Mouse (Mus musculus) ES-E14 (cell line): Measurements from ENCODE around the gene Mib2. TPM values are rescaled to one million over a fixed set of nuclear protein-coding genes. Genes with fewer than 3 reads are reported as not detected.

Experiments used
- DNase-seq: peaks from one replicate; pipeline ENCODE4 v3.0.0-alpha.2; 2013; ENCODE audit warnings: low read depth, low spot score
- H3K27ac ChIP-seq: 2 replicates; pipeline ENCODE4 v1.5.1; 2012; ENCODE audit warnings: low read depth, mild to moderate bottlenecking, low read length, moderate library complexity, mixed read lengths; ENCODE audit not compliant: poor library complexity, insufficient read depth, severe bottlenecking
- H3K36me3 ChIP-seq: 2 replicates; pipeline ENCODE4 v1.6.1; 2012; ENCODE audit warnings: mild to moderate bottlenecking, low read length, moderate library complexity, mixed read lengths; ENCODE audit not compliant: control insufficient read depth, poor library complexity, insufficient read depth, severe bottlenecking
- H3K4me1 ChIP-seq, 2 experiments: fragments of 150-350 bp in 1 of 2; sonication (generic) in 1 of 2; 2 replicates each; pipeline ENCODE4 v1.6.1; 2012; ENCODE audit warnings: low read length in 2 of 2, mild to moderate bottlenecking in 1 of 2, mixed read lengths in 1 of 2; ENCODE audit not compliant: control insufficient read depth in 2 of 2, insufficient read depth in 2 of 2, poor library complexity in 1 of 2
- H3K4me3 ChIP-seq, 2 experiments: fragments of 150-350 bp in 1 of 2; sonication (generic) in 1 of 2; 2 replicates each; pipeline ENCODE4 v1.5.1; 2012; ENCODE audit warnings: low read length in 2 of 2, low read depth in 1 of 2, mild to moderate bottlenecking in 1 of 2, mixed read lengths in 1 of 2; ENCODE audit not compliant: insufficient read depth in 1 of 2, poor library complexity in 1 of 2, severe bottlenecking in 1 of 2
- H3K9ac ChIP-seq: 2 replicates; pipeline ENCODE4 v1.6.1; 2012; ENCODE audit warnings: low read depth, mild to moderate bottlenecking, low read length, mixed read lengths; ENCODE audit not compliant: poor library complexity, insufficient read depth, severe bottlenecking
- H3K9me3 ChIP-seq: fragments of 150-350 bp; sonication (generic); 2 replicates; pipeline ENCODE4 v1.6.1; 2012; ENCODE audit warnings: low read depth, mild to moderate bottlenecking, low read length; ENCODE audit not compliant: control insufficient read depth, insufficient read depth
- CHD2 ChIP-seq: IDR thresholded peaks from 2 replicates; pipeline ENCODE4 v1.6.1; 2014; ENCODE audit warnings: mild to moderate bottlenecking, low read depth, low read length, inconsistent platforms
- HCFC1 ChIP-seq: IDR thresholded peaks from 2 replicates; pipeline ENCODE4 v1.6.1; 2012; ENCODE audit warnings: low read length, inconsistent platforms, borderline replicate concordance; ENCODE audit not compliant: insufficient read depth
- MAFK ChIP-seq: IDR thresholded peaks from 2 replicates; pipeline ENCODE4 v1.6.1; 2014; ENCODE audit warnings: mild to moderate bottlenecking, low read depth, low read length, inconsistent platforms; ENCODE audit not compliant: insufficient read depth
- ZC3H11A ChIP-seq: IDR thresholded peaks from 2 replicates; pipeline ENCODE4 v1.6.1; 2012; ENCODE audit warnings: low read depth, mild to moderate bottlenecking, inconsistent platforms, low read length, borderline replicate concordance
- ZNF384 ChIP-seq: IDR thresholded peaks from 2 replicates; pipeline ENCODE4 v1.6.1; 2012; ENCODE audit warnings: low read depth, low read length, inconsistent platforms
- in situ Hi-C, 2 experiments: fragments of 600-800 bp; cut with MboI; formaldehyde crosslinking; loops; one replicate each; pipeline ENCODE4 v1.15.1; 2025; ENCODE audit warnings: low sequenced_read_pairs in 2 of 2, inconsistent platforms in 1 of 2; ENCODE audit not compliant: unreplicated experiment in 2 of 2
- total RNA-seq: library from RNA; depleted of rRNA; stranded (reverse); fragments of 300-350 nt; gene quantifications from 2 replicates; pipeline ENCODE4 v1.2.3, GENCODE M21; 2012

Mib2 gene
- total RNA-seq, 1 experiment: 55.3 TPM

DNA sequence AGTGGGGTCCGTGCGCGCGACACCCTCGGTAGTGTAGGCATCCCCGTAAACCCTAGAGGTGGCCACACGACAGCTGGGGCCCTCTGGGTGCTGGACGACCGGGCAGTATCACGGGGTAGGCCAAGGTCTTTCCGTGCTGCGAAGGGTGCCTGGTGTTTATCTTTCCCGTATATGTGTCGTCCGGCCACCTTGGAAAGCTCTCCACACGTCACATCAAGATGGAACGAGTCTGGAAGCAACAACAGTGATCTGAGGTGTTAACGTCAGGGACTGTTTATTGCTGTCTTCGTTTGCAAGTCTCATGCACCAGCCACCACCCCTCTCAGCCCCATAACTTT is 36.6 kb upstream of the Mib2 start:
- Histone ChIP-seq H3K36me3 (no peaks in the 10 kb centered on the region), H3K4me3 (peak overlapping the region; percentile 89 to 99), H3K27ac (peak overlapping the region; percentile 97), H3K4me1 (peaks cover 8 to 9% of the 10 kb centered on the region in 2 experiments; a peak in 3 of 4 replicates), H3K9me3 (no peaks in the 10 kb centered on the region), H3K9ac (peak overlapping the region; percentile 97)
- TF ChIP-seq MAFK: no peak
- TF ChIP-seq HCFC1: no peak
- TF ChIP-seq ZC3H11A: no peak
- no peak for TF ChIP-seq ZNF384
- TF ChIP-seq CHD2: no peak
- in situ Hi-C loops: no loop called here
- no peak for DNase-seq

- TF ChIP-seq HCFC1 (peak; percentile 85), ZC3H11A (peak; percentile 44; the same call in 1 of the 2 replicates), ZNF384 (no peak), MAFK (no peak), CHD2 (no peak)
- in situ Hi-C loops: no loop called here
- DNase-seq: peak; percentile 96
- peak within 1 kb of the TSS; percentile 97 for H3K27ac ChIP-seq
- peaks cover 8 to 9% of the 10 kb centered on the region in 2 experiments; a peak in 3 of 4 replicates for H3K4me1 ChIP-seq
- peak within 1 kb of the TSS; percentile 97 for H3K9ac ChIP-seq
- no peaks in the 10 kb centered on the region for H3K36me3 ChIP-seq
- no peaks in the 10 kb centered on the region for H3K9me3 ChIP-seq
- H3K4me3 ChIP-seq: peak within 1 kb of the TSS; percentile 89 to 99
These were observed 36.0 kb upstream of the Mib2 start, which contains the start of gene Ssu72 for GRCm38 (mm10) chr4:155704721-155705591. Gene Ssu72 (plus strand): TSS chr4:155704800.

GRCm38 (mm10) chr4:155703425-155703929 is 34.5 kb upstream of the Mib2 start:
- H3K4me1 ChIP-seq: peaks cover 5 to 8% of the 10 kb centered on the region in 2 experiments; a peak in 3 of 4 replicates
- in situ Hi-C loops: no loop called here
- H3K9me3 ChIP-seq: no peaks in the 10 kb centered on the region
- H3K27ac ChIP-seq: no peak overlapping the region
- H3K4me3 ChIP-seq: peak overlapping the region in 1 of 2 experiments; percentile 89; a peak in 1 of 4 replicates
- H3K36me3 ChIP-seq: no peaks in the 10 kb centered on the region
- peak overlapping the region; percentile 4; the same call in 1 of the 2 replicates for H3K9ac ChIP-seq
- DNase-seq: no peak
- TF ChIP-seq ZC3H11A: no peak
- no peak for TF ChIP-seq ZNF384
- no peak for TF ChIP-seq MAFK
- TF ChIP-seq HCFC1: no peak
- TF ChIP-seq CHD2: no peak

DNA sequence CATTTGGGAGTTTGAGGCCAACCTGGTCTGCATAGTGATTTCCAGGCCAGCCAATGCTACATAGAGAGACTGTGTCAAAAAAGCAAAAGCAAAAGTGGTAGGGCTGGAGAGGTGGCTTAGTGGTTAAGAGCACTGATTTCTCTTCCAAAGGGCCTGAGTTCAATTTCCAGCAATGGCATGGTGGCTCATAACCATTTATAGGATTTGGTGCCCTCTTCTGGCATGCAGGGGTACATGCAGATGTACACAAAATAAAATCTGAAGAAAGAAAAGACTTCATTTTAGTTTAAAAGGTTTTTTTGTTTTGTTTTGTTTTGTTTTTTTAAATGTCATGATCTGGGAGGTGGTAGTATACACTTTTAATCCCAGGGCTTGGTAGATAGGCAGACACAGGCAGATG is 31.4 kb upstream of the Mib2 start:
- Histone ChIP-seq H3K27ac (no peak overlapping the region), H3K9ac (no peak overlapping the region), H3K9me3 (no peaks in the 10 kb centered on the region), H3K4me3 (no peak overlapping the region), H3K36me3 (peaks cover 3% of the 10 kb centered on the region; the same call in 1 of the 2 replicates), H3K4me1 (peaks cover 0 to 17% of the 10 kb centered on the region in 2 experiments; a peak in 1 of 4 replicates)
- DNase-seq: peak; percentile 31
- in situ Hi-C loops: no loop called here
- TF ChIP-seq CHD2 (no peak), ZC3H11A (peak; percentile 56; the same call in 1 of the 2 replicates)
